Mouse (Mus musculus) retina, adult 2 months (tissue): Measurements from ENCODE around the gene Tex13b.
"Not testable (repeated sequence)": the region's sequence is repeated elsewhere in the genome, so short reads cannot be mapped to it uniquely, and the experiment has no call there.

Source experiments
- DNase-seq: peaks from one replicate; pipeline ENCODE4 v3.0.0-alpha.2; 2012; ENCODE audit warnings: low read depth, low spot score

Gene Tex13b

DNA sequence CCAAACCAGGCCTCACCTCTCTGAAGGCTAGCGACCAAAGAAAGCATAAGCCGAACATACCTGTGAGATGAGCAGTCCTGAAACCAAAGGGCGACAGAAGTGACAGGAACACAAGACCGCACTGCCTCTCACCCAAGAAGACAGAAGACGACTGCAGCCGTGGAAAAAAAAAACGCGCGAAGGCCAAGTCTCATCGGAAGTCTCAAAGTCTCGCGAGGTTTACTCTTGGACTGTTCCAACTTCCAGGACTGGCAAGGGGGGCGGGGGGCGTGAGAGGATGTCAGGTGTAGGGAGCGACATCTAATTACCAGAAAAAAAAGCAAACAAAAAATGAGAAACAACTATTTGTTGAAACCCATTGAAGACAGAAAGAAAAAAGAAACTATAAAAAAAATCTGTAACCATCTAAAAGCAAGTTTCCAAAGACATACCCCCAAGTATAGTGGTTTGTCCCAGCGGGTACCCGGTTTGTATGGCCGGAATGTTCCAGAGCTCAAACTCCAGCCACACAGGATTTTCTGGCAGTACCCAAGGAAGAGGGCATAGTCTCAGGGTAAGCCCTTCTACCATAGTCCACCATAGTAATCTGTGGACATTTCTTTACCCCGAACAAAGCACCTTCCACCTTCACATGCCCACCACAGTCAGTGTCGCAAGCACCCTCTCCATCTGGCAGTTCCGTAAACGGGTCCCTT lies at the start of gene Tex13b:
TSS of gene Tex13b (minus strand) at position 122 of the 695 bp plus-strand sequence.
- DNase-seq, result no peak

DNA sequence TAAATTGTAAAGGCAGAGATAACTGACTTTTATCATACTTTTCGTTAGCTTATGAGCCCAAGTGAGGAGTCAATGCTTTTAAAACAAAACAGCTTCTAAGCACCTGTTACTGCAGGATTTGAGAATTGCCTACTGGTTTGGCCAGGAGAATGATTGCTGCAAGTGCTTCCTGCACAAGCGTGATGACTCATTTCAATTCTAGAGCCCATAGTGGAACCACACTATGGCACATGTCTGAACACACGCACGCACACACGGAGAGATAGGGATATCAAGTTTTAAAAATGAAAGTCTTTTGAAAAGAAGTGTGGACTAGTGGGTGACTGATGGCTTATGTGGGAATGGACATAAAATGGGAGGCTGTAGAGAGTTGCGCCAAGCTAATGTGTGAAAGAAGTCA lies 49.5 kb upstream of the Tex13b start:
- DNase-seq, result no peak

DNA sequence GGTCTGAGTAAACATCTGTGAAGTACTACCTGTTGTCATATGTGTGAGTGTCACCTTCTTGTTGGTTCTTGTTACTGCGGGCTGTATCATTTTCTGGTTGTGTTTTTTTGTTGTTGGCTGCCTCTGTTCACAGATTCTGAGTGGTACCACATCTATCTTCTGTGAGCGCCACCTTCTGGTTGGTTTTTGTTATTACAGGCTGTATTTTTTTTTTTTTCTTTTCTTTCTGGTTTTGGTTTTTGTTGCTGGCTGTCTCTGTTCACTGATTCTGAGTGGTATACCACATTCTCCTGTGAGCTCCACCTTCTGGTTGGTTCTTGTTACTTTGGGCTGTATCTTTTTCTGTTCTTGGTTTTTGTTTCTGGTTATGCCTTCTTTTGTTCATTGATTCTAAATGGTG lies 44.2 kb upstream of the Tex13b start:
- no peak for DNase-seq

DNA sequence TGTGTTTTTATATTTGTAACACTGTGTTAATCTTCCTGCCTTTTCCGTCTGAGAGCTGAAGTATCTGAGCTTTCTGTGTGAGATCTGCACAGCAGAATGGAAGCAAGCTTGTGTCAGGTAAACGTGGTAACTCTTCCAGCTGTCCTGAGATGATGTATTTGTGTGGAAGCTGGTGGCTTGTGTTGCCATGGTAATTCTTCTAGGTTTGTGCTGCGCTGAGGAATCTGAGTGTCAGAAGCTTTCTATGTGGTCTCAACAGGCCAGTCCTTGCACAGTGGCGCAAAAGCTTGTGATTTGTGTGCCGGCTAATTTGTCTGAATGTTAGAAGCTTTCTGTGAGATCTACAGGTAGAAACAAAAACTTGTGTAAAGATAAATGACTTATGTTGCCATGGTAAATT lies 43.8 kb upstream of the Tex13b start:
- DNase-seq, result not testable (repeated sequence)

DNA sequence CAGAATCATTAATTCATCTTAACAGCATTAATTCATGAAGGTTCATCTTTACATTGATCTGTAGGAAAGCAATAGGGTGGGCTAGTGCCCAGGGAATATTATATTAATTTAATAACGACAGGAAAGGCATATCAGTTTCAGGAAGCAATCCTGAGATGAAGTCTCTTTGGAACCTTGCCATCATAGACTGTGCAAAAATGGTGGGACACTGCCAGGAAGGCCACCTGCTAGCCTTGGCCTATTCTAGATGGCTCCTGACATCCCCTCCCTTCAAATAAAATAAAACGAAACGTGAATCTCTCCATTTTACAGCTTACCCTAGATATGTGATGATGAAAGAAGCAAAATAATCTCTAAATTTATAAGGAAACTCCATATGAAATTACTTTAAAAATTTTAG lies 41.3 kb upstream of the Tex13b start:
- DNase-seq, result no peak

DNA sequence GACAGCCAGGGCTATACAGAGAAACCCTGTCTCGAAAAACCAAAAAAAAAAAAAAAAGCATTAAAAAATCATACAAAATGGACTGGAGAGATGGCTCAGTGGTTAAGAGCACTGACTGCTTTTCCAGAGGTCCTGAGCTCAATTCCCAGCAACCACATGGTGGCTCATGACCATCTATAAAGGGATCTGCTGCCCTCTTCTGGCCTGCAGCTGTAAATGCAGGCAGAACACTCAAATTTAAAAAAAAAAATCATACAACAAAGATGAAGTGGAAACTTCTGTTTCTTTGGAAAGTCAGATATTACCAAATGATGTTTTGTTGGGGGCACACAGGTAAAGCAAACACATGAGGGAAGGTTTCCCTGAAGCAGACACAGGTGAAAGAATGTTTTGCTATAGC lies 32.2 kb upstream of the Tex13b start:
- not testable (repeated sequence) for DNase-seq

DNA sequence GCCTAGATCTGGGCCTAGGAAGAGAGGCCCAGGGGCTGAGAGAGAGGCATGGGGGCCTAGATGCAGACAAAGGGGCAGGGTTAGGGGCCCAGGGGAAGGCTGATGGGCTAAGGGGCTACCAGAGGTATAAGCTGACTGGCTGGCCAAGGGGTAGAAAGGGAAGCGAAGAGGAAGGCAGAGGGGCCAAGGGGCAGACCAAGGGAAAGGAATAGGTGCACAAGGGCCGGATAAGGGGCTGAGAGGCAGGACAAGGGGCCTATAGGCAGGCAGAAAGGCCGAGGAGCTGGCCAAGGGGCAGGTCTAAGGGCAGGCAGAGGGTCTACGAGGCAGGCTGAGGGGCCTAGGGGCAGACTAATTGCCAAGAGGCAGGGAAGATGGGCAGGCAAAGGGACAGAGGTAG lies 26.7 kb upstream of the Tex13b start:
- DNase-seq, result no peak

DNA sequence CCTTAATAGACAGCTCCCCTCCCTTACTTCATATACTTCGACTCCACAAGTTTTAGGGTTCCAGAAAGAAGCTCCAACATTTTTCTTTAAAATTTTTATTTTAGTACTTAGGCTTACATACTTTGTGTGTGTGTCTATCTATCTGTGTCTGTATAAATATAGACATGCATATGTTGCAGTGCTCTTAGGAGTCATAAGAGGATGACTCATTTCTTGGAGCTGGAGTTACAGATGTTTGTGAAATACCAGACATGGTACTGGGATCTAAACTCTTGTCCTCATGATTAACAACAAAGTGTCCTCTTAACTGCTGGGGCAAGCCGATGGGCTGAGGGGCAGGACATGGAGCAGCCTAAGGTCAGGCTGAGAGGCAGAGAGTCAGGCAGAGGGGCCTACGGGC lies 24.8 kb upstream of the Tex13b start:
- DNase-seq, result no peak

DNA sequence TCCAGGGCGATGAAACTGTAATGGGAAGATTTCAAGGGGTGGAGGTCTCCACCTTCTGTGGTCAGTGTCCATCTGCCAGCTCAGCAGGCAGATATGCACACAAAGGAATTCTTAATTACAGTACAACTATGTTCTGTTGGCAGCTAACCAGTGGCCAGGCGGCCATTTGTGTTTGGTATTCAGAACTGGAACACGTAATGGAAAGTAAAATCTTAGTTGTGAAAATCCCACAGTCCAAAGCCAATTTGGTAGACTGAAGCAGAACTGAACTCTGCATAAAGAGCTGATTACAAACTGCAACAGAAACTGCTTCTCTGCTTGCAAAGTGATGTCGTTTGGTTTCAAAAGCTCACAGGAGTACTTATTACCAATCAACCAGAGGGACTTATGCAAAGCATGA lies 18.5 kb upstream of the Tex13b start:
- DNase-seq, result no peak

DNA sequence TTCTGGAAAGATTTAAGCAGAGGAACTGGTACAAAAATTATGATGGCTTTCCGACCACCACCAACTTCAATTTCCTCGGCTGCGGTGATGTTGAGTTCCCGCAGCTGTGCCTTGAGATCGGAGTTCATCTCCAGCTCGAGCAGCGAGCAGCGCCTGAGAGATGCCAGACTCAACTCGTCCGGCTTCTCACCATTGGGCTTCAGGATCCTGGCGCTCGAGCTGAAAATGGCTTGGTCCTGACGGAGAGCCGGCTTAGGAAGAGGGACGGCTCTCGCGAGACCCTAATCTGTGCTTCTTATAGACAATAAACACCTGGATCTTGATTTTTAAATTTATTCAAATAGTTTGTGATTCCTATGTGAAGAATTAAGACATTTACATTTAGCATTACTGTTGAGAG lies 9.1 kb upstream of the Tex13b start:
- DNase-seq, result no peak

DNA sequence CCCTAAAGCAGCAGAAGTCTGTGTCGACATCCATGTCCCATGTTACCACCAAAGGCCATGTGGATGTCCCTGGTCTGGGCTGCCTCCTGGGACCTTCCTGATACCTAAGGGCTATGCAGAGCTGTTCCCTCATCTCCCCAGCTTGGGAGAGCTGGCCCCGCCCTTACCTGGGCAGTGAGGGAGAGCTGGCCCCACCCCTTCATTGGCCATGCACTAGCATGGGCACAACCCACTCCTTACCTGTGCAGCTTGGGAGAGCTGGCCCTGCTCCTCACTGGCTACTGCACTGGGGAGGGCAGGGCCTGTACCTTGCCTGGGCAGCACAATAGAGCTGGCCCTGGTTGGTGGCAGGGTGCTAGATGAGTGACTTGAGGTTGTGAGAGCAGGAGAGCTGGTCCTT lies 7.9 kb downstream of the Tex13b start:
- no peak for DNase-seq

DNA sequence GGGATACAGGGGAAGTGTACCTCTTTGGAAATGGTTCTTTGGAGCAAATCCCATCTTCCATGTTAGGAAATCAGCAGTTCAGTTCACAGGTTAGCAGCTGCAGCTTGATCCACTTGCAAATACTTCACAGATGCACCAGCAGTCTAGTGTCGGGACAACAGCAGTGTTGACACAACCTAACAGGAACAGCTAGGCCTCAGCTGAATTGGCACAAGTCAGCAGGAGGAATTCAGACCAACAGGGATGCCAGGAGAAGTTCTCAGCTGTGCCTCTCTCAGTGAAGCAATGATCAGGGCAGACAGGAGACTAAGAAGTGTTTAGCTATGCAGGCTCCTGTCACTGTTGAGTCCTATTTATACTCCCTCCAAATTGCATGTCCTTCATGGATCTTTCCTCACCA lies 43.4 kb downstream of the Tex13b start:
- no peak for DNase-seq
